Mouse (Mus musculus): ENCODE results near the gene Grid1. TPM values are rescaled to one million over a fixed set of nuclear protein-coding genes. Genes with fewer than 3 reads are reported as not detected.

The Grid1 gene
- total RNA-seq, 2 experiments from 2014 or later = 48.4 to 51.1 TPM

DNA sequence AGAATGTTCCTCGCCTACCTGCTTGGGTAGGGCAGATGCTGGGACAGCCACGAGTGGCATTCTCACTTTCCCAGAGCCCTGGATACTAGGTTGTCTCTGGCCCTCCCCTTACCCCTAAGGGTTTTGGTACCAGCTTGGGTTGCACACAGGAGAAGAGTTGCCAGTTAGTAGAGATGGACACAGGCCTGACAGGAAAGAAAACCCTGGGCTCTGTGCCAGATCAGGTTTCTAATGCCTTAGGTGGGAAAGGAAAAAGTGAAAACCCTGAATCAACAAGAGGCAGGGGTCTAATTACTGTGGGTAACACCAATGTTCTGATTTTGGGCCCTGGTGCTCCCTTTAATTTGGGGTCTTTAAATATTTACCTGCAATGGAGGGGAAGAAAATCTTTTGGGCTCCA, 88.5 kb downstream of the Grid1 start:
- DNase-seq (ENCODE audit: low spot score in 2 of 2) = no peak

DNA sequence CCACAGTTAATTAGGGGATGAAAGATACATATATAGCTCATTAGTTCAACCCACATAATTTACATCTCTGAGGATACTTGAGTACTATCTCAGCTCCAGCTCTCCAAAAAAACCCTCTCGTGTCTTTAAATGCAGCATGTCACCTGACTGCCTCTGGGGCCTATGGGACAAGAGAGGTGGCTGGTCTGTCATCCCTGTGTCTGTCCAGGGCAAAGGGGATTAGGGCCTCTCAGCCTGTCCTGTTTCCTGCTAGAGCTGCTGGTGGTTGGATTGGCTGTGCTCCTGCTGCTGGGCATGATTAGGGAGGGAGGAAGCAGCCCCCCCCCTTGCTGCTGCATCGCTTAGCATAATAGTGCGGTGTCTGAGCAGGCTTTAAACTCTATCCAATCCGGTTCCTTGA, 88.9 kb downstream of the Grid1 start:
- no peak for DNase-seq (ENCODE audit: low spot score in 2 of 2)

DNA sequence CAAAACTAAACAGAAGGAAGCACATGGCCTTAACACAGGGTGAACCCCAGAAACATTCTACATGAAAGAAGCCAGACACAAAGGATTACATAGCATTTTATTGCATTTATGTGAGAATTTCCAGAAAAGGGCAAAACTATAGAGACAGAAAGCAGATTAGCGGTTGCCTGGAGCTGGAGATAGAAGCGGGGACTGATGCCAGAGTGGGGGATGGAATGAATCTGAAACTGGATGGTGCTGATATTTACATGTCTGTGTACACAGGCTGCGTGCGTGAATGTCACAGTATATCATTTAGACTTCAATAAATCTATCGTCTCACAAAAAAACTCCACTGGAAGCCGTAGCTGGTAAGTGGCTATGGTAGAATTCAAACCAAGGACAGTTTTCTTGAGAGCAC, 96.4 kb downstream of the Grid1 start:
- no peak for DNase-seq (ENCODE audit: low spot score in 2 of 2)

DNA sequence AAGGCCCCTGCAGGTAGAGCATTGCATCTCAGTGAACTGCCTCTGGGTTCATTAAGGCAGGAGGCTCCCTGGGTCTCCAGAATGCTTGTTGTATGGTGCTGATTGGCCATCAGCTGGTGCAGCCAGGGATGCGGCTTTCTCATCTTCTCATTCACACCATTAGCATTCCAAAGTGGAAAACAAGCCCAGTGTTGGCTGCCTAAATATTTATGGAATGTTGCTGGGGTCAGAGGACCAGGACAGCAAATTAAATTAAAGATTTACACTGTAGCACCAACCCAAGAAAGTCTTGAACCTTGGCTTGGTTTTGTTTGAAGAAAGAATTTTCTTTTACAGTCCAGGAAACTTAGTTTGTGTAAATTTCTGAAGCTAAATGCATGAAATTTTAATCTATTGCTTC, 97.2 kb downstream of the Grid1 start:
- no peak for DNase-seq (ENCODE audit: low spot score in 2 of 2)

DNA sequence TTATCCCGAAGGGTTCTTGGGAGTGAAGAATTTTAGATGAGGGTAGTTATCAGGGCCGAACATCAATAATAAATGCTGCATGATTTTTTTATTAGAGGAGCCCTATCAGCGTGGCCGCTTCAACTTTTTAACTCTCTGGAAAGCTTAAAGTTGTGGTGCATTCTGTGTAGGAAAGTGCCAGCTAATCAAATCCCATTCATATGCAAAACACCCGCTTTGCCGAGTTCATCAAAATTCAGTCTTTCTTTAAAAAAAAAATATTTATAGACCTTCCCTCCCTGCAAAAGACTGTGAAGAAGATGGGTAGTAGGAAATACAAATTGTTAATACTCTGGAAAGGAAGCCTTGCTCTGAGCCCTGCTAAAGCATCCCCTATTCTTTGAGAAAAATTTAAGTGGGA, 99.3 kb downstream of the Grid1 start:
- DNase-seq (ENCODE audit: low spot score in 2 of 2) = no peak

DNA sequence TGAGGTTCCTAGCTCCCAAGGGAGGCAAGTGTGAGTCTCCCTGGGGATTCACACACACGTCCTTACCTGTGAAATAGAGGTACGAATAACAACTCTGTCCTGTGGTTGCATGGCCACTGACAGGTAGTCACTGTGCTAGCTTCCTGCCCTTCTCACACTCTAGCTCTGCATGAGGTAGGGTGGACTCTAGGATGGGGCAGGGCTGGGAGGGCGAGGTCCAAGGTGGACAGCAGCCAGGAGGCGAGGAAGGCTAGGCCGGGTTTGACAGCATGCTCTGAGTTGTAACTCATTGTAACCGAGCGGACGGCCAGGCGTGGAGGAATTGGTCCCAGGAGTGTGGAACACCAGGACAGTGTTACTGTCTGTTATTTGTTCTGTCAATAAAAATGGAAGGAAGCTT, 101.4 kb downstream of the Grid1 start:
- DNase-seq (ENCODE audit: low spot score in 2 of 2) = no peak

DNA sequence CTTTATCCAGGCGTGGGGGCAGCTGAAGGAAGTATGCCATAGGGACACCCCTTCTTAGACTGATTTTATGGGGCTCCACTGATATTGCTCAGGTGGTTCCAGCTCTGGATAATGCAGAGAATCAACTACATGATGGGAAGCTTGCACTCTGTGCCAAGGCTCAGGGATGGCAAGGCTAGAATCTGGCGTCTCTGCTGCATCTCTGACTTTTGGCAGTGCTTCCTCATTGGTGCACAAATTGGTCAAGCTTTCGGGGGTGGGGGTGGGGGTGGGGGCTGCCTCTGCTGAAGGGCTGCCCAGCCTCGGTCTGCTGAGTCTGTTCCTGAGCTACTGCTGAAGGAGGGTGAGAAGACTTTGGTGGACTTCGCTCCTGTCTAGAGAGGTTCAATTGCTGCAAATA, 105.1 kb downstream of the Grid1 start:
- DNase-seq (ENCODE audit: low spot score in 2 of 2) = no peak

DNA sequence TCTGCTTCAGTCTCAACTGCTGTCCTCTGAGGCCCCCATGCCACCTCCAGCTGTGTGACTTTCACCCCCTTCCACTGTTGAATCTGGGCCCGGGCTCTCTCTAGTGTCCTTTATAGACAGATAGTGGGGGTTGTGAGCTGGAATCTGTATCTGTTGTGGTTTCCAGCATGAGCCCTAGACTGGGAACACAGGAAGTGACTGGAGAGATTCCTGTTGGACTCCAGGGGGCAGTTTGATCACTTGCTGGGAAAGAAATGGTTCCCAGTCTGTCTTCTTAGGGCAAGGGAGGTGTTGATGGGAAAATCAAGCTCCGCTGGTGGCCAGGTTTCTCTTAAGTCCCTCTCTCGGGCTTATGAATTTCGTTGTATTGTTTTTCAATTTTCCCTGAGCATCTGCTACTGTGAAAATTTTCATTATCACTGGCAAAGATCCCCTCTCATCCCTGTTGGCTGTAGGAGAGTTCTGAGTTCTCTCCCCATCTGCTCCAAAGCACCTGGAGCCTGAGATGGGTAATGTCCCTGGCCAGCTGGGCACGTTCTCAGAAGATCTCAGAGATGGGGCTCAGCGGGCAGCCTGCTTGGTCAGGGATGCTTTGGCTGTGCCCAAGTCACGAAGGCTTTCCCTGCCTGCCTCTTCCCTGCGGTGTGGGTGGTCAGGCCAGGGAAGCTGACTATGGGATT, 110.3 kb downstream of the Grid1 start:
- DNase-seq (ENCODE audit: low spot score in 2 of 2) = peak; percentile 38 to 51

DNA sequence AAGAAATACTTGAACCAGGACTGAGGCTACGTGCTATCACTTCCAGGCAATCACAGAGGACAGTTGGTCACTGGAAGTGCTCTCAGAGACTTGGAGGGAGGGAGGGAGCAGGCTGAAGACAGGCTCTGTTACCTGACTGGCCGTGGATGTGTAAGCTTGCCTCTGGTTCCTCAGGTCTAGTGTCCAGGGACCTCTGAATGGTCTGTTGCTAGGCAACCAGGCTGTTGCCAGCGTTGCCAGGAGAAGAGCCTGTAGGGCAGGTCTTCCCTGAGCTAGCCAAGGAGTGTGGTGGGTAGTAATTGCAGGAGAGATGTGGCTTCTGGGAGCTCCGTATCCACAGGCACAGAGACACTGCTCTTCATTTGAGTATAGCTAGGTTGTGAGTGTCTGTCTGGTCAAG, 113.3 kb downstream of the Grid1 start:
- DNase-seq (ENCODE audit: low spot score in 2 of 2) = no peak

DNA sequence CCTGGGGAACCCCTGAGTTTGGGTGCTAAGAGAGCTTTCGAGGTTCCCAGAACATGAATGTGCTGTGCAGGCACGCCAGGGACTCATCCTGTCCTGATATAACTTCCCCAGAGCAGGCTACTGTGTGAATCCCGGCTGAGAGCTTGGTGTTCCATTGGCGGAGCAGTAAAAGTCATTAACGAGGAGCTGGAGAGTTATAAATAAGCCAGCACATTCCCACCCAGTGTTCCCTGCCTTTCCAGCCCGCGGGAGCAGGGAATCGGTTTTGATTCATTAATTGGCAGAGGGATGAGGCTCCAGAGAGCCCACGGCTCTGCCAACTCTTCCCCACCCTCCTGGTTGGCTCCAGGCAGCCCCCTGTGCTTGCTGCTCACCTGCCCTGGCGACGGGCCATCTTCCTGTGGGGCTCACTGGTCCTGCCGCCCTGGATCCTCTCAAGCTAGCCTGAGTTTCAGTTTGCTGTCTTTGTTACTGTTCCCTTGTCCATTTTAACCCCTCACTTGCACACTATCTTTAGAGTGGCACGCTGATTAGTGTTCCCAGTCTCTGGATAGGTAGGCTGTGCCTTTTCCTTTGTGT, 116.4 kb downstream of the Grid1 start:
- peak; percentile 31 to 44 for DNase-seq (ENCODE audit: low spot score in 2 of 2)

DNA sequence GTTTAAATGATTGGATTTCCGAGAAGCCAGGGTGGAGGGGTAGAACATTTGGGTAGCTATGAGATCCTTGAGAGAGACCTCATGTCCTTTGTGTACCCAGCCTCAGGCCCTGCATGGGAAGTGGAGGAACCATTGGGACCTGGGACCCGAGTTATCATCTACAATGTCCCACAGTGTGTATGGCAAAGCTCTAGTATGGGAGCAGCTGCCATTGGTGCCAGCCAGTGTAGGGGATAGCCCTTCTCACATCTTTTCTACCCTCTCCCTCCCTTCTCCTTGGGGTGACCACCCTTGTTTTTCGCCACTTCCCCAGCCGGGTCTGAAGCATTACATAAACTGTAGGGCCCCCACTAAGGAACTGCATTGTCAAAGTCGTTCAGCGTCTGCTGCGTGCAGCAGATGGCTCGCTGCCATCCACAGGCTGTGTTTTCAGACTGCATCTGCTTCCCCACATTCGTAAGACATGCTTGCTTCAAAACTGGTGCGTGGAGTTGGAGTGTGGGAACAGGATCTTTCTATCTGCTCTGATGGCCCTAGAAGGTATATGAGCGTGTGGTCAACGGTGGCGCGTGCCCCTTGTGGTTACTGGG, 124.6 kb downstream of the Grid1 start:
- peak; percentile 51 to 68 for DNase-seq (ENCODE audit: low spot score in 2 of 2)

DNA sequence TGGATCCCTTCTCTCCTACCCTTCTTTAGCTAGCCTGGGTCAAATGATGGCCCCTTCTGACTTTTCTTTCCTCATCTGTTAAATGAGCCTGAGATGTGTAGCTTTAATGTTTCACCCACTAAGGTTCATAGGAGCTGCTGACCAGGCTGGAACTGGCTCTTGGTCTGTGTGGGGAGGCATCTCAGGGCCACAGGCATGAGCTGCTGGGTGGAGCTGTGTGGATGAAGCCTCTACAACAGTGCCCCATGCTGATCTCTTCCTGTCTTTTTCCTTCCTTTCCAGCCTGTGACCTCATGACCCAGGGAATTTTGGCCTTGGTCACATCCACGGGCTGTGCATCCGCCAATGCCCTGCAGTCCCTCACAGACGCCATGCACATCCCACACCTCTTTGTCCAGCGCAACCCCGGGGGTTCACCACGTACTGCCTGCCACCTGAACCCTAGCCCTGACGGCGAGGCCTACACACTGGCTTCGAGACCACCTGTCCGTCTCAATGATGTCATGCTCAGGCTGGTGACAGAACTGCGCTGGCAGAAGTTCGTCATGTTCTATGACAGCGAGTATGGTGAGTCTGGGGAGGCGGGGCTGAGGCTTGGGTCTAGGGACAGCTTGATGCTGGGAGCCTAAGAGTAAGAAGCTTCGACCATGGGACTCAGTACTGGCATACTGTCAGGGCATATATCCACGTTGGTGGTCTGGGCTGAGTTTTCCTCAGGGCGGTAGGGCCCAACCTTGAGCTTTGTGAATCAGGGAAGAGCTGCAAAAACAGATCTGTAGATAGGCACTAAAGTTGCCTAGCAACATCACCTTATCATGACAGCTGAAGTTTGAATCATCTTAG, 125.8 kb downstream of the Grid1 start:
- DNase-seq (ENCODE audit: low spot score in 2 of 2) = no peak

DNA sequence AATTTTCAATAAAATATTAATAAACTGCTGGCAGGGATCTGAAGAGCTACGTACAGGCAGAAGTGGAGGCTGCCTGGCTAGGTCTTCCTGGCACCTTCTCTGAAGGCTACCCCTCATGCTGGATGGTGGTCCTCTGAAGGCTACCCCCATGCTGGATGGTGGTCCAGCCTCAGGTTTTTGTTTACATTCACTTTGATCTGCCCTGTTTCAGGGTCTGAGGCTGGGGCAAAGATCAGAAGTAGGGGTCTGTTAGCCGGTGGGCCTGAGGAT, 126.3 kb downstream of the Grid1 start:
- DNase-seq (ENCODE audit: low spot score in 2 of 2) = no peak

DNA sequence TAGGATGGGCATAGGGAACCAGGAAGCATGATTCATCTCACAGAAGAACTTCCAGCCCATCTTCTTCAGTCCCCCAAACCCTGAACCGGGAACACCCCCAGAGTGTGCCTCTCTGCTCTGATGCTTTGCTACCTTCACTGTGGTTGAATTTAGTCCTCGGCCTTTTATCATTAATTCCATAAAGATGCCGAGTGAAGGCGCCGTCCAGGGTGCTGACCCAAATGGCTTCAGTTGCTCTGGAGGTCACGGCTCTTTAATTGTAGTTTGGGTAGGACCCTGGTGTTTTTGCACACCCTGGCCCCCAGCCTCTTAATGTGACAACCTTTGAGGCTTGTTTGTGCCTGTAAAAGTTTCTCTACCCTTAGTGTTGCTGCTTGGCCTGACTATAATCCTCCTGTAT, 128.3 kb downstream of the Grid1 start:
- DNase-seq (ENCODE audit: low spot score in 2 of 2) = no peak

DNA sequence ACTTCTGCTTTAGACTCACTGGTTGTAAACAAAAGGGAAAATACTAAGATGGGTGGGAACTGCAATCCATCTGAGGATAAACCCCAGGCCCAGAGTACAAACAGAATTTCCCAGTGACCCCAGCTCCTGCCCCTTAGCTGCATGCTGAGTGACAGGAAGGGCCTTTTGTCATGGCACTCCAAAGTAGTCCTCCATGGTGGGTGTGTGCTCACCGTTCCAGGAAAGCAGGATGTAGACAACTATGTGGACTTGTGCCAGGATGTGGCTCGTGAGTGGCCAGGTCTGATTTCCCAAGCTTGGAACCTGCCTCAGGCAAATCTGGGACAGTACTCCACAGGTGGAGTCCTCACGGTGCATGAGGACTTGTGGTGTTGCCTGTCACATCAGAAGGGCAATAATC, 132.4 kb downstream of the Grid1 start:
- no peak for DNase-seq (ENCODE audit: low spot score in 2 of 2)

DNA sequence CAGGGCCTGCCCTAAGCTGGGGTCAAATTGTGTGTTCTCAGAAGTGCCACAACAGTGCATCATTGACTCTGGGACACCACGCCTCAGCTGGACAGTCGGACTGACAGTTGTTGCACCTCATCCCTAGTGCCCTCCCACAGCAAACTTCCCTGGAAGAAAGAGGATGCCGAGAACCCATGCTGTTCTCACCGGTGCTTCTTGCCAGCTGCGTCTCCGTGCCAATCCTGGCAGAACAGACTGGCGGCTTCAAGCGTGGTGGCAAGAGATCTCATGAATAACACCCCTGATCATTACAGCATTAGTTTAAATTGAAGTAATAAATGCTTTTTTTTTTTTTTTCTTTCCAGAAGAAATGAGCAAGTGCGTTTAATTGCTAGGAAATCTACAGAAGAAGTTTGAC, 133.7 kb downstream of the Grid1 start:
- peak; percentile 56 to 60 for DNase-seq (ENCODE audit: low spot score in 2 of 2)

DNA sequence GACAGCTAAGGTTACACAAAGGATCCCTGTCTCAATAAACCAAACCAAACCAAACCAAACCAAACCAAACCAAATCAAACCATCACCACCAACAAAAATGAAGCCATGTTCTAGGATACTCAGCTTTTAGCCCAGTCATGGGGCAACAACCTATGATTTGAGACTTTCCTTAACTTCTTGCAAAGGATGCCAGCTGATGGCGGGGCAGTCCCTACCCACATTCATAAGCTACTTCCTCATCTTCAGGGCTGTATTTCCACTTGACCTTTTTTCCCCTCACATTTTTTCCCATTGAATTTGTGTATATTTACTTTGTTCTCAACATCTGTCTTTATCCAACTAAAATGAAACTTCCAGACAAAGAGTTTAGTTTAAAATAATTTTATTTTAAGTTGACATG, 135.8 kb downstream of the Grid1 start:
- DNase-seq (ENCODE audit: low spot score in 2 of 2) = no peak

DNA sequence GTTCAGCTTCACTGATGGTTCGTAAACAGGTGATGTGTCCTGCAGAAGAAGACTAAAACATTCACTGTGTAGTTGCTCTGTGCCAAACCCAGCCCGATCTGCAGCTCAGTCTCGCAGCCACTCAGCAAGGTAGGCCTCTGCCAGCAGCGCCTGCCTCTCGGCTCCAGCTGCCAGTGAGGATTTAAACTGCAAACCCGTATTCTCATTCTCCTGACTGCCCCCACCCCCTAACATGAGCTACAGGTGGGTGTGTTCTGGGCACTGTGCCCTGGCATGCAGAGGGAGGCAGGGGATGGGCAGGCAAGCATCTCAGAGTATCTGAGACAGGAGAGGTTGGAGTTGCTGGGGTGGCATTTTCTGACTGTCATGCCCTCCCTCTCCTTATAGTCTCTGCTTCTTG, 140.3 kb downstream of the Grid1 start:
- peak; percentile 47 to 49 for DNase-seq (ENCODE audit: low spot score in 2 of 2)

DNA sequence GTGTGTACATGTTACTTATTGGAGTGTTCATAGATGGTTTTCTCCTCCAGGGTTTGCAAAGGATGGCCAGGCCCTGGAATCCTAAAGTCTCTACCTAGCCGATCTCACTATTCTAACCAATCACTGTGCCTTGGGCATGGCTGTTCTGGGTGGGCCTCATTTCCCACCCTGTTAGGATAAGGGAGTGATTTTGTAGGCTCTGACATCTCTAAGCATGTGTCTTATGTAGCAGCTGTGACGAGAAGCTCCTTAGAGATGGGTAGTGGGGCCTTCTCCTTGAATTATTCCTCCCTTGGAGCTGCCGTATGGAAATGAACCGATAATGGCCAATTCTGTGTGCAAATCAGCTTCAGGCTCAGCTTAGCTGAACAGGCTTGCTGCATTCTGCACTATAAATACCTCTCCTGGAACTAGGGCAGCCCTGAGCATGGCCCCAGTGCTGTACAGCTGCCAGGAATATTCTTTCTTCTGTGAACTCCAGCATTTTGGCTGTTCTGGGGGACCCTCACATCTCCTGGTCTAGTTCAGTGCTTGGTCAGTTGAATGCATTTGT, 143.8 kb downstream of the Grid1 start:
- no peak for DNase-seq (ENCODE audit: low spot score in 2 of 2)

DNA sequence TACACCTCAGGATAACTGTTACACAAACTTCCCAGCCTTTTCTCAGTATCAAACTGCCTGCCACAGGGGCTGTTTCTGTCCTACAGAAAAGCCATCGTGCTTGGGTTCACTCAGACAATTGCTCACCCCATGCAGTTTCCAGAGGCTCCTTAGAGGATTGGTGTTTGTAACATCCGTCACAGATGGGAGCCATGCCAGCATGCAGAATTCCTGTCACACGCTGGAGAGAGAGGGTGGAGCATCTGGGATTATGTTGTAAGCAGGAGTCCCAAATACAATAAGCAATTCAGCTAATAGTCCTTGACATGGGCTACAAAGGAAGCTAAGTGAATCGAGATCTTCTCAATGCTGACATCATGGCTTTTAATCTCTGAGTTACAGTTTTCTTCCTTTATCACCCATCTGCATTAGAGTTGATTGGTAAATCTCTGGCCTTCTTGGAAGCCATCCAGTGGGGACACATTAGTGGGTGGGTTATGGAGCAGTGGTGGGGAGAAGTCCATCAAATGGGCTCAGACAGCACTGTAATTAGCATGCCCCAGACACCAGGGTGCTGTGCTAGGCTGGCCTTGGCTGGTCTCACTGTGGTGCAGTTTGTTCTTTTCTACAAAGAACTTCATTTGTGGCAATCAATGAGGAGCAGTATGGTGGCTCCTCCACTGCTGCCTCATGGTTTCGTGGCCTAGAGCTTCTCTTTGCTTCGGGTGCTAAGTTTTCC, 149.4 kb downstream of the Grid1 start:
- DNase-seq (ENCODE audit: low spot score in 2 of 2) = peak in 1 of 2 experiments; percentile 38

DNA sequence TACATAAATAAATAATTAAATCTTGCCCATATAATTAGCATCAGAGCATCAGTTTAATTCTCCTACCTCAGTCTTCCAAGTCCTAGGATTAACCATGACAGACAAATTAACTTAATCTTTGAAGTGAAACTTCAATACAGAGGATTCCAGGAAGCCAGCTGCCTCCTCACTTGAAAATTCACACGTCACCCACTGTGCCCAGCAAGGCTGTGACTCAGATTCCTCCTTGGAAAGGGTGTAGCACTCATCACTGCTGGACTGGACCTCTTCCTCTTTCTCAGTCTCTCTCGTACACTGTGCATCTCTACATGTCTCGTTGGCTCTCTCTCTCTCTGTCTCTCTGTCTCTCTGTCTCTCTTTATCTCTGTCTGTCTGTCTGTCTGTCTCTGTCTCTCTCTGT, 153.0 kb downstream of the Grid1 start:
- DNase-seq (ENCODE audit: low spot score in 2 of 2) = no peak

Data from layer of hippocampus, postnatal 10 days (tissue).